Mouse (Mus musculus): Measurements from ENCODE around the gene Ticam1. TPM values are rescaled to one million over a fixed set of nuclear protein-coding genes. Genes with fewer than 3 reads are reported as not detected.

Ticam1 gene
- polyA plus RNA-seq, 1 experiment from 2014 or later, result 8.1 TPM

DNA sequence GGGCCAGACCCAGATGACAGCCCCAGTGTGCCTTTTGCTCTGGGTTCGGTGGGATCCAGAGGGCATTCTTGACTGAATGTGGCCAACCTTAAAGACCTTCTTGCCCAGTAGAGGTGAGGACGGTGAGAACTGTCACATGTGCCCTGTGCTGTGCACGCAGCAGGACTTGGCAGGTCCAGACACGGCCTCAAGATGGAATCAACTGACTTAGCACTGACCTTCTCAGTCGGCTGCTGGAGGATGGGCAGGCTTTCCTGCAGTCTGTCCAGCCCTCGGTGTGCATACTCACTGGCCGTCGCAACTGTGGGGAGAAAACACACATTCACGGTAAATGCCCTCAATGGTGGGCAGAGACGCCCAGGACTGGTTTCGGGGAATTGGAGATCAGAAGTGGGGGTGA, 9.4 kb upstream of the Ticam1 start:
- Histone ChIP-seq H3K4me2 (ENCODE audit: low read depth, low read length) (no peak overlapping the region), H3K36me3 (ENCODE audit: control insufficient read depth, insufficient read depth, low read length) (peaks cover 58% of the 10 kb centered on the region), H3K9me3 (ENCODE audit: control insufficient read depth, low read length) (no peaks in the 10 kb centered on the region), H3K27ac (replicated peaks; ENCODE audit: low read depth, low read length) (no peak overlapping the region), H3K4me3 (ENCODE audit: low read depth, low read length) (no peak overlapping the region), H3K4me1 (ENCODE audit: control insufficient read depth, insufficient read depth, low read length) (peaks cover 21% of the 10 kb centered on the region), H3K27me3 (replicated peaks; ENCODE audit: control insufficient read depth, insufficient read depth, low read length) (no peaks in the 10 kb centered on the region), H3K9ac (ENCODE audit: low read depth, low read length) (no peak overlapping the region)
- ATAC-seq (ENCODE audit: low read depth) (no peak), DNase-seq (ENCODE audit: low spot score) (no peak)
- 94% methylated on average over 11 of the region's 11 CpGs for WGBS

DNA sequence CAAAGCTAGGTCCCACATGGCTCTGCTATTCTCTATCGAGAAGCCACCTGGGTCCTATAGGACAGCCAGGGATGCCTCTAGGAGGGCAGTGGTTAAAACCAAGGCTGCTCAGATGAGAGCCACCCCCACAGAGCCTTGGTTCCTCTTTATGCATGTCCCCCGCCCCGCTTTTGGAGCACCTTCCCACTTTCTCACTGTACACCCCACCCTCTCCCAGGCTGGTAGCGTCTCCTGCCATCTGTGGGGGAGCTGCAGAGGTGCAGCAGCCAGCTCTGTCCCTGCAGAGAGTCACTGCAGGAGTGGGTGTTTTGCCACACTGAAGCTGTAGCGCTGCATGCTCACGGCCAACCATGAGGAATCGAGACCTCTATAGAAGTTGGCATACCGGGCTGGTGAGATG, 6.7 kb upstream of the Ticam1 start:
- ATAC-seq (ENCODE audit: low read depth), result no peak
- Histone ChIP-seq H3K4me1 (ENCODE audit: control insufficient read depth, insufficient read depth, low read length) (peaks cover 7% of the 10 kb centered on the region; the same call in 1 of the 2 replicates), H3K4me2 (ENCODE audit: low read depth, low read length) (no peak overlapping the region), H3K27ac (replicated peaks; ENCODE audit: low read depth, low read length) (no peak overlapping the region), H3K36me3 (ENCODE audit: control insufficient read depth, insufficient read depth, low read length) (peaks cover 82% of the 10 kb centered on the region), H3K27me3 (replicated peaks; ENCODE audit: control insufficient read depth, insufficient read depth, low read length) (no peaks in the 10 kb centered on the region), H3K4me3 (ENCODE audit: low read depth, low read length) (no peak overlapping the region), H3K9ac (ENCODE audit: low read depth, low read length) (no peak overlapping the region), H3K9me3 (ENCODE audit: control insufficient read depth, low read length) (no peaks in the 10 kb centered on the region)
- 94% methylated on average over 8 of the region's 8 CpGs for WGBS
- DNase-seq (ENCODE audit: low spot score), result no peak

DNA sequence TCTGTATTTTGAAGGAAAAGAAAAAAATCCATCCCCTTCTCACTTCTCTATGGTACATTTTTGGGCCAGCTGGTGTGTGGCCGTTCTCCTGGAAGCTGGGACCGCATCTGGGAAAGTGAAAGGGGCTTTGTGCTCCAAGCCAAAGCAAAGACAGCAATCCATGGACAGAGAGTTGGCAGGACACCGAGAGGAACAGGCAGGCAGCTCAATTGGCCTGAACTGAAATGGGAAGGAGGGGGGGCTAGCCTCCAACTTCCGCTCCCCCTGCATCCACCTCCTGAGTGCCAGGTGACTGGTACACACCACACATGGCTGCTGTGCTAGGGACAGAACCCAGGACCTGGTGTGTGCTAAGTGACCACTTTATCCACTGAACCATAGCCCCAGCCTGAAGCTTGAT, 6.2 kb upstream of the Ticam1 start:
- Histone ChIP-seq H3K9ac (ENCODE audit: low read depth, low read length) (no peak overlapping the region), H3K36me3 (ENCODE audit: control insufficient read depth, insufficient read depth, low read length) (peaks cover 87% of the 10 kb centered on the region), H3K4me3 (ENCODE audit: low read depth, low read length) (no peak overlapping the region), H3K4me1 (ENCODE audit: control insufficient read depth, insufficient read depth, low read length) (peaks cover 3% of the 10 kb centered on the region; the same call in 1 of the 2 replicates), H3K4me2 (ENCODE audit: low read depth, low read length) (no peak overlapping the region), H3K9me3 (ENCODE audit: control insufficient read depth, low read length) (no peaks in the 10 kb centered on the region), H3K27ac (replicated peaks; ENCODE audit: low read depth, low read length) (no peak overlapping the region), H3K27me3 (replicated peaks; ENCODE audit: control insufficient read depth, insufficient read depth, low read length) (no peaks in the 10 kb centered on the region)
- DNase-seq (ENCODE audit: low spot score), result no peak
- ATAC-seq (ENCODE audit: low read depth), result no peak
- WGBS, result 74% methylated on average over 4 of the region's 4 CpGs

DNA sequence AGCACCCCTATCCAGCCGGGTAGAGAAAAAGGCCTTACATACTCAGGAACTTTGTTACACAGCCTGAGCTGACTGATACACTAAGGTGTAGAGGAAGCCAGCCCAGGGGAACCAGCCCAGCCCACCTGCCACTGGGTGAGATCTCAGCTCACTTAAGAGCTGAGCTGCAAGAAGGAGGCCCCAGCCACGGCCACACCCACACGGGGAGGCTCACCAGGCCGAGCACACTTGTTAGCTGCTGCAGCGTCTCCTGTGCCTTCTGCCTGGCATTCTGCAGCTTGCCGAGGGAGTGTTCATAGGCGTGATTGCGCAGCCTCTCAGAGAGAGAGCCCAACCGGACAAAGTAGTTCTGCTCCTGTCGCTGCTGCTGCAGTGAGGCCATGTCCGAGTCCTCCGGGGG, 4.6 kb upstream of the Ticam1 start:
- H3K9ac ChIP-seq (ENCODE audit: low read depth, low read length), result no peak overlapping the region
- H3K36me3 ChIP-seq (ENCODE audit: control insufficient read depth, insufficient read depth, low read length), result peaks cover 78% of the 10 kb centered on the region
- ATAC-seq (ENCODE audit: low read depth) (no peak), DNase-seq (ENCODE audit: low spot score) (no peak)
- 88% methylated on average over 12 of the region's 12 CpGs for WGBS
- H3K4me3 ChIP-seq (ENCODE audit: low read depth, low read length), result no peak overlapping the region
- no peak overlapping the region for H3K4me2 ChIP-seq (ENCODE audit: low read depth, low read length)
- H3K27me3 ChIP-seq (replicated peaks; ENCODE audit: control insufficient read depth, insufficient read depth, low read length), result no peaks in the 10 kb centered on the region
- H3K27ac ChIP-seq (replicated peaks; ENCODE audit: low read depth, low read length), result no peak overlapping the region
- no peaks in the 10 kb centered on the region for H3K9me3 ChIP-seq (ENCODE audit: control insufficient read depth, low read length)
- 0 out of 2 replicates have a peak, but pooled peaks cover 5% of the 10 kb centered on the region for H3K4me1 ChIP-seq (ENCODE audit: control insufficient read depth, insufficient read depth, low read length)

DNA sequence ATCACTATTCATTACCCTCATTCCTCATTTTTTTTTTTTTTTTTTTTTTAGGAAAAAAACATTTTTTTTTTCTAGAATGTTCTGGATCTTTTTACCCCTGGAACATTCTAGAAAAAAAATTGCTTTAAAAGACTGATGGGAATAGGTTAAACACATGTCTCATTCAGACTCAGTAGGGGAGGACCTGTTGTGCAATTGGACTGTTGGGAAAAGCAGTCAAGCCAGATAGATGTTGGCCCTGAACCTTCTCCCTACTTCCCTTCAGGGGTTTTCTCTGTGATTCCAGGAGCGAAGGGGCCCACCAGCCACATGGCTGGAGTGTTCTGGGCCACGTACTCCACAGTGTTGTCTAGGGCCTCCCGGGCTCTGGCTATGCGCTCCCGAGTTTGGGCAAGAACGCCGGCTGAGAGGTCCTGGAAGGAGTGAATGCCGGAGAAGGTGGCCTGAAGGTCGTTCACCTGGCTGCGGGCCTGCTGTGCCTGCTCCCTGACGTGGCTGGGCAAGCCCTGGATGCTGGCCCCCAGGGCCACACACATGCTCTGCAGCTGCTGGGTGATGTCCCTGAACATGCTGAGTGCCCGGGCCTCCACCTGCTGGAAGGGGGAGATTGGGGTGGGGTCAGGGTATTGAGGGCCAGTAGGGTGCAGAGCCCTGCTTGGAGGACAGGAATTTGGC, 3.0 kb upstream of the Ticam1 start:
- Histone ChIP-seq H3K4me1 (ENCODE audit: control insufficient read depth, insufficient read depth, low read length) (0 out of 2 replicates have a peak, but pooled peaks cover 5% of the 10 kb centered on the region), H3K27ac (replicated peaks; ENCODE audit: low read depth, low read length) (no peak overlapping the region), H3K9ac (ENCODE audit: low read depth, low read length) (no peak overlapping the region), H3K4me3 (ENCODE audit: low read depth, low read length) (no peak overlapping the region), H3K36me3 (ENCODE audit: control insufficient read depth, insufficient read depth, low read length) (peaks cover 62% of the 10 kb centered on the region), H3K4me2 (ENCODE audit: low read depth, low read length) (no peak overlapping the region), H3K27me3 (replicated peaks; ENCODE audit: control insufficient read depth, insufficient read depth, low read length) (no peaks in the 10 kb centered on the region), H3K9me3 (ENCODE audit: control insufficient read depth, low read length) (no peaks in the 10 kb centered on the region)
- no peak for DNase-seq (ENCODE audit: low spot score)
- ATAC-seq (ENCODE audit: low read depth), result no peak
- WGBS, result 82% methylated on average over 10 of the region's 12 CpGs

DNA sequence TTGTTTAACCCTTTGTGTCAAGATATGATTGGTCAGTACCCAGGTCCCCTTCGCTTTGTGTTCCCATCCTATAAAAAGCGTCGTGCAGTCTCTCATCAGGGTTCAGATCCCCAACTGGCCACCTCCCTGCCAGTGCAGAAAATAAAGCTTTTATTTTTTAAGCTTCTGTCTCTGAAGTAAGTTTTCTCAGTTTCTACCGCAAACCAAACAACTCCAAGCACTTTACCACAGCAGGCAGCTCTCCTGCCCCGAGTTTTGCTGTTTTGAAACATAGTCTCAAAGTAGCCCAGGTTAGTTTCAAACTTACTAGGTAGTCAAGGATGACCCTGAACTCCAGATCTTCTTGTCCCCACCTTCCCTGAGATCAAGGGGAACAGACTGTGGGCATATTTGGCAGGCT, 1.8 kb upstream of the Ticam1 start:
- 92% methylated on average over 5 of the region's 5 CpGs for WGBS
- H3K27ac ChIP-seq (replicated peaks; ENCODE audit: low read depth, low read length), result no peak overlapping the region; the same call in 1 of the 2 replicates
- H3K4me1 ChIP-seq (ENCODE audit: control insufficient read depth, insufficient read depth, low read length), result 0 out of 2 replicates have a peak, but pooled peaks cover 5% of the 10 kb centered on the region
- peaks cover 49% of the 10 kb centered on the region for H3K36me3 ChIP-seq (ENCODE audit: control insufficient read depth, insufficient read depth, low read length)
- no peak overlapping the region for H3K4me3 ChIP-seq (ENCODE audit: low read depth, low read length)
- no peak overlapping the region for H3K9ac ChIP-seq (ENCODE audit: low read depth, low read length)
- DNase-seq (ENCODE audit: low spot score) (no peak), ATAC-seq (ENCODE audit: low read depth) (no peak)
- no peak overlapping the region for H3K4me2 ChIP-seq (ENCODE audit: low read depth, low read length)
- no peaks in the 10 kb centered on the region for H3K9me3 ChIP-seq (ENCODE audit: control insufficient read depth, low read length)
- no peaks in the 10 kb centered on the region for H3K27me3 ChIP-seq (replicated peaks; ENCODE audit: control insufficient read depth, insufficient read depth, low read length)

DNA sequence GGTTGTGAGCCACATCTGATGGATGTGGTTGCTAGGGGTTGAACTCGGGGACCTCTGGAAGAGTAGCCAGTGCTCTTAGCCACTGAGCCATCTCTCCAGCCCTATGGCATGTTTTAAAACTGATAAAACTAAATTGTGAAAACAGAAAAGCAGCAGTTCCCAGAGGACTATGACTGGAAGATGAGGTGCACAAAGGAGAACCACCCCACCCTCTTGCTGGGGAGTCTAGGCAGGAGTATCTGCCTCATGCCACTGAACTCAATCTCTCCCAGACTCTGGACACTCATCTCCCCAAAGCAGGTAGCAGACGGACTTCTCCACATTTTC, 944 bp upstream of the Ticam1 start:
- Histone ChIP-seq H3K36me3 (ENCODE audit: control insufficient read depth, insufficient read depth, low read length) (peaks cover 42% of the 10 kb centered on the region), H3K4me2 (ENCODE audit: low read depth, low read length) (peak overlapping the region; percentile 73), H3K9me3 (ENCODE audit: control insufficient read depth, low read length) (no peaks in the 10 kb centered on the region), H3K9ac (ENCODE audit: low read depth, low read length) (peak overlapping the region; percentile 74; the same call in 1 of the 2 replicates), H3K27me3 (replicated peaks; ENCODE audit: control insufficient read depth, insufficient read depth, low read length) (no peaks in the 10 kb centered on the region), H3K4me3 (ENCODE audit: low read depth, low read length) (peak overlapping the region; percentile 52; the same call in 1 of the 2 replicates), H3K27ac (replicated peaks; ENCODE audit: low read depth, low read length) (peak overlapping the region; percentile 91), H3K4me1 (ENCODE audit: control insufficient read depth, insufficient read depth, low read length) (0 out of 2 replicates have a peak, but pooled peaks cover 5% of the 10 kb centered on the region)
- 47% methylated on average over 2 of the region's 2 CpGs for WGBS
- no peak for ATAC-seq (ENCODE audit: low read depth)
- no peak for DNase-seq (ENCODE audit: low spot score)

DNA sequence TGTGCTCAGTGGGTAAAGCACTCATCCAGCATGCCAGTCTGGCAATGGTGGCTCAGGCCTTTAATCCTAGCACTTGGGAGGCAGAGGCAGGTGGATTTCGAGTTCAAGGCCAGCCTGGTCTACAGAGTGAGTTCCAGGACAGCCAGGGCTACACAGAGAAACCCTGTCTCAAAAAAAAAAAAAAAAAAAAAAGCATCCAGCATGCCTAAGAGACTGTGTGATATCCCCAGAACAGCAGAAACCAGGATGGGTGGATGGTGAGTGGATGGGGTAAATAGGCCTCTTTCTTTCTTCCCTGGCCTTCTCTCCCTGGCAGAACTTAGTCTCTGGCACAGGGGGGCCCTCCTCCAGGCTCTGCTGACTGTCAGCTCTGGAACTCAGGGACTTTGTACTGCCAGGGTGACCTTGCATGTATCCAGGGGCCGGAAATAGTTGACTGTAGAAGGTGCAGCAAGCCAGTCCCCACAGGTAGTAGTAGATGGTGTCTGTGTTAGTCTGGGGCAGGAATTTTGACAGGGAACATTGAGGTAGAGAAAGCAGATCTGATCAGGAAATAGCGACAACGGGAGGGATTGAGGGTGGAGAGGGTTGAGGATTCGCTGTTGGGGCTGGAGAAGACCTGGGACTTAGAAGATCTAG, 625 bp downstream of the Ticam1 start:
- Histone ChIP-seq H3K9ac (ENCODE audit: low read depth, low read length) (peak overlapping the region; percentile 74), H3K4me3 (ENCODE audit: low read depth, low read length) (peak overlapping the region; percentile 52), H3K4me1 (ENCODE audit: control insufficient read depth, insufficient read depth, low read length) (0 out of 2 replicates have a peak, but pooled peaks cover 5% of the 10 kb centered on the region), H3K27me3 (replicated peaks; ENCODE audit: control insufficient read depth, insufficient read depth, low read length) (no peaks in the 10 kb centered on the region), H3K4me2 (ENCODE audit: low read depth, low read length) (peak overlapping the region; percentile 73), H3K27ac (replicated peaks; ENCODE audit: low read depth, low read length) (peak overlapping the region; percentile 91), H3K9me3 (ENCODE audit: control insufficient read depth, low read length) (no peaks in the 10 kb centered on the region), H3K36me3 (ENCODE audit: control insufficient read depth, insufficient read depth, low read length) (peaks cover 36% of the 10 kb centered on the region)
- WGBS, result 21% methylated on average over 5 of the region's 5 CpGs
- DNase-seq (ENCODE audit: low spot score) (no peak), ATAC-seq (ENCODE audit: low read depth) (no peak)

DNA sequence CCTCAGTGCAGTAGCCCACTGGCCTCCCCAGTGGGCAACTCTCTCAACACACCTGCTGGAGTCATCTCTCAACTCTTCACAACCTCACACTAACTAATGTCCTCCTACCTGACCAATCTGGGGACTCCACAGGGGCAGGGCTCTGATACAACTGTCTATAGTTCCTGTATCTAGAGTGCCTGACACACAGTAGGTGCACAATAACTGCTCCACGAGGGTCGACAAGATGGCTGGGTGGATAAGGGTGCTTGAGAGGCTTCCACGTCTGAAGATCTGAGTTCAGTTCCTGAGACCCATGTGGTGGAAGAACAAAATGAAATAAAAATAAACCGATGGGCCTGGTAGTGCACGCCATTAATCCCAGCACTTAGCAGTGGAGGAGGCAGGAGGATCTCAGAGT, 2.6 kb downstream of the Ticam1 start:
- Histone ChIP-seq H3K9ac (ENCODE audit: low read depth, low read length) (no peak overlapping the region), H3K36me3 (ENCODE audit: control insufficient read depth, insufficient read depth, low read length) (peaks cover 25% of the 10 kb centered on the region), H3K4me1 (ENCODE audit: control insufficient read depth, insufficient read depth, low read length) (0 out of 2 replicates have a peak, but pooled peaks cover 5% of the 10 kb centered on the region), H3K27me3 (replicated peaks; ENCODE audit: control insufficient read depth, insufficient read depth, low read length) (no peaks in the 10 kb centered on the region), H3K4me2 (ENCODE audit: low read depth, low read length) (no peak overlapping the region), H3K27ac (replicated peaks; ENCODE audit: low read depth, low read length) (no peak overlapping the region), H3K9me3 (ENCODE audit: control insufficient read depth, low read length) (no peaks in the 10 kb centered on the region), H3K4me3 (ENCODE audit: low read depth, low read length) (no peak overlapping the region)
- WGBS, result 94% methylated on average over 5 of the region's 5 CpGs
- DNase-seq (ENCODE audit: low spot score) (no peak), ATAC-seq (ENCODE audit: low read depth) (no peak)

Data from embryonic facial prominence, embryonic 14.5 days (tissue).